Mouse (Mus musculus) limb, embryonic 14.5 days (tissue): ENCODE measurements around the gene Snupn. TPM values are rescaled to one million over a fixed set of nuclear protein-coding genes. Genes with fewer than 3 reads are reported as not detected.

Experiments used
- ATAC-seq: fragments of 200-750 bp; cut with Nextera tagmentation; 2 replicates; pipeline ENCODE4 v1.8.0; 2017; ENCODE audit warnings: low read depth, moderate number of reproducible peaks, moderate TSS enrichment; ENCODE audit not compliant: low FRiP score
- DNase-seq: peaks from one replicate; pipeline ENCODE4 v3.0.0-alpha.2; 2015; ENCODE audit warnings: low spot score
- H3K27ac ChIP-seq: fragments of 300-500 bp; sonication (generic); replicated peaks from 2 replicates; pipeline ENCODE4 v1.5.1; 2014; ENCODE audit warnings: low read depth, mild to moderate bottlenecking, low read length, moderate library complexity, mixed read lengths
- H3K27me3 ChIP-seq: fragments of 300-500 bp; sonication (generic); 2 replicates; pipeline ENCODE4 v1.6.1; 2014; ENCODE audit warnings: low read length, mixed read lengths; ENCODE audit not compliant: control insufficient read depth, insufficient read depth
- H3K36me3 ChIP-seq: fragments of 300-500 bp; sonication (generic); 2 replicates; pipeline ENCODE4 v1.6.1; 2014; ENCODE audit warnings: mild to moderate bottlenecking, low read length, moderate library complexity, mixed read lengths; ENCODE audit not compliant: control insufficient read depth, insufficient read depth
- H3K4me1 ChIP-seq: fragments of 300-500 bp; sonication (generic); 2 replicates; pipeline ENCODE4 v1.6.1; 2014; ENCODE audit warnings: antibody characterized with exemption, low read length, mixed read lengths; ENCODE audit not compliant: control insufficient read depth, insufficient read depth
- H3K4me2 ChIP-seq: fragments of 300-500 bp; sonication (generic); replicated peaks from 2 replicates; pipeline ENCODE4 v1.6.1; 2014; ENCODE audit warnings: low read depth, mild to moderate bottlenecking, low read length, moderate library complexity; ENCODE audit not compliant: severe bottlenecking
- H3K4me3 ChIP-seq: fragments of 300-500 bp; sonication (generic); replicated peaks from 2 replicates; pipeline ENCODE4 v1.5.1; 2014; ENCODE audit warnings: low read length
- H3K9ac ChIP-seq: fragments of 300-500 bp; sonication (generic); 2 replicates; pipeline ENCODE4 v1.6.1; 2014; ENCODE audit warnings: mild to moderate bottlenecking, low read depth, low read length, moderate library complexity; ENCODE audit not compliant: severe bottlenecking
- H3K9me3 ChIP-seq: fragments of 300-500 bp; sonication (generic); 2 replicates; pipeline ENCODE4 v1.6.1; 2016; ENCODE audit warnings: low read length; ENCODE audit not compliant: control insufficient read depth
- POLR2A ChIP-seq: fragments of 200-500 bp; IDR thresholded peaks from 2 replicates; pipeline ENCODE4 v1.8.0; 2012; ENCODE audit warnings: inconsistent platforms, mild to moderate bottlenecking, moderate library complexity, borderline replicate concordance; ENCODE audit not compliant: insufficient read depth, insufficient read length; ENCODE audit errors: extremely low read depth
- WGBS: fragments of 180-500 bp; shearing (Covaris S2); extraction: QIAGEN DNeasy Blood & Tissue Kit; methylation state at CpG from one replicate; pipeline ENCODE4 v1.1.7; 2014; 5-methylcytosine and 5-hydroxymethylcytosine counted together
- polyA plus RNA-seq, 2 experiments: library from polyadenylated mRNA; depleted of rRNA in 1 of 2; stranded (reverse) in 1 of 2; unstranded in 1 of 2; fragments of >200 nt; fragmentation: Nextera tagmentation in 1 of 2; extraction: Ambion mirVana in 1 of 2; gene quantifications; 2 replicates each; pipeline versions ENCODE4 v1.2.1 to v1.2.3; 2012 to 2014

Snupn gene
- polyA plus RNA-seq, 2 experiments, result 15.9 to 24.2 TPM

GRCm38 (mm10) chr9:57012393-57012792, 61.7 kb downstream of the Snupn start:
- H3K9ac ChIP-seq, result no peak overlapping the region
- H3K4me1 ChIP-seq, result no peaks in the 10 kb centered on the region
- H3K36me3 ChIP-seq, result peaks cover 10% of the 10 kb centered on the region; the same call in 1 of the 2 replicates
- no peak overlapping the region for H3K27ac ChIP-seq
- H3K4me2 ChIP-seq, result no peak overlapping the region
- ATAC-seq (no peak), DNase-seq (no peak)
- 79% methylated on average over 1 of the region's 1 CpGs for WGBS
- no peak overlapping the region for H3K4me3 ChIP-seq
- no peak for TF ChIP-seq POLR2A
- no peaks in the 10 kb centered on the region for H3K27me3 ChIP-seq
- peaks cover 11% of the 10 kb centered on the region; the same call in 1 of the 2 replicates for H3K9me3 ChIP-seq

GRCm38 (mm10) chr9:57012895-57013294, 62.2 kb downstream of the Snupn start:
- Histone ChIP-seq H3K4me3 (no peak overlapping the region), H3K9me3 (peaks cover 11% of the 10 kb centered on the region; the same call in 1 of the 2 replicates), H3K4me2 (no peak overlapping the region), H3K4me1 (no peaks in the 10 kb centered on the region), H3K27ac (no peak overlapping the region), H3K36me3 (peaks cover 10% of the 10 kb centered on the region; the same call in 1 of the 2 replicates), H3K27me3 (no peaks in the 10 kb centered on the region), H3K9ac (no peak overlapping the region)
- ATAC-seq (no peak), DNase-seq (no peak)
- WGBS, result 86% methylated on average over 4 of the region's 4 CpGs
- TF ChIP-seq POLR2A, result no peak

- Histone ChIP-seq H3K4me2 (no peak overlapping the region), H3K36me3 (peaks cover 10% of the 10 kb centered on the region; the same call in 1 of the 2 replicates), H3K9ac (no peak overlapping the region), H3K4me1 (no peaks in the 10 kb centered on the region), H3K9me3 (peaks cover 11% of the 10 kb centered on the region; the same call in 1 of the 2 replicates), H3K4me3 (no peak overlapping the region), H3K27me3 (no peaks in the 10 kb centered on the region), H3K27ac (no peak overlapping the region)
- 79% methylated on average over 1 of the region's 1 CpGs for WGBS
- ATAC-seq (no peak), DNase-seq (no peak)
- TF ChIP-seq POLR2A, result no peak
Measured at GRCm38 (mm10) chr9:57013756-57014155, 63.1 kb downstream of the Snupn start.

DNA sequence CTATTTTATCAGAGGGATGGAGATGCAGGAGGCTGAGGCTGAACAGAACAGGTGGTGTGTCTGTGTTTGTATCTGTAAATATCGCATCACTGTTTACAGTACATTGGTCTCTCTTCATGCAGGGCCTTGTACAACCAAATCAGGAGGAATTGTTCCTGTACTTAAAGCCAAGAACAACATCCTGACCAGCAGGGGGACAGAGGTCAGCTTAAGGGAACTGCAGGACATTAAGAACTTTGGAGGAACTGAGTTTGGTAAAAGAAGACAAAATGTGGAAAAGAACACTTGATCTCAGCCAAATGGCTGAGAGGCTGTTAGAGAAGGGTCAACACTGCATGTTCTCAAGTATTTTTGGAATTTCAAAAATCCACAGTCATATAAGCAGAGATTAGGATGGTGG, 64.1 kb downstream of the Snupn start:
- H3K27ac ChIP-seq, result no peak overlapping the region
- H3K4me1 ChIP-seq, result no peaks in the 10 kb centered on the region
- H3K36me3 ChIP-seq, result peaks cover 11% of the 10 kb centered on the region
- no peak for ATAC-seq
- no peak overlapping the region for H3K9ac ChIP-seq
- DNase-seq, result no peak
- H3K9me3 ChIP-seq, result peaks cover 11% of the 10 kb centered on the region; the same call in 1 of the 2 replicates
- H3K4me3 ChIP-seq, result no peak overlapping the region
- no peak overlapping the region for H3K4me2 ChIP-seq
- WGBS, result 97% methylated on average over 1 of the region's 1 CpGs
- H3K27me3 ChIP-seq, result no peaks in the 10 kb centered on the region
- TF ChIP-seq POLR2A, result no peak

GRCm38 (mm10) chr9:57017631-57018030, 67.0 kb downstream of the Snupn start:
- no peak overlapping the region for H3K4me2 ChIP-seq
- ATAC-seq (no peak), DNase-seq (no peak)
- H3K4me1 ChIP-seq, result no peaks in the 10 kb centered on the region
- H3K27me3 ChIP-seq, result no peaks in the 10 kb centered on the region
- no peak overlapping the region for H3K4me3 ChIP-seq
- H3K27ac ChIP-seq, result no peak overlapping the region
- H3K9ac ChIP-seq, result no peak overlapping the region
- H3K36me3 ChIP-seq, result peaks cover 23% of the 10 kb centered on the region
- H3K9me3 ChIP-seq, result peaks cover 11% of the 10 kb centered on the region; the same call in 1 of the 2 replicates
- no peak for TF ChIP-seq POLR2A
- WGBS, result 76% methylated on average over 1 of the region's 1 CpGs

DNA sequence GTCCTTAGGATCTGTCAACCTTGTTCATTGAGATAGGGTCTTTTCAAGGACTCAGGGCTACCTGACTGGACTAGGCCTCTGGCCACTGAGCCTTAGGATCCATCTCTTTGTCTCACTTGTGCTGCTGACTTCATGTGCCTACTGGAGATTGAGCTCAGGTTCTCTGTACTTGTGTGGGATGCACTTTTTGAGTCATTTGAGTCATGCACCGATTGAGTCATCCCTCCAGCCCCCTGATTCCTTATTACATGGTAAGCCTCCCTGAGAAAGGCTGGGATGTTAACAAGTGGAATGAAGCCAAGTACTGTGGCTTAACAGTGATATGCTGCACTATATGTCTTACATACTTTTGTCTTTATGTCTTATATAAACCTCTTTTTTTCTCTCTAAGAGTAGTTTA, 81.1 kb downstream of the Snupn start:
- Histone ChIP-seq H3K4me3 (no peak overlapping the region), H3K27ac (no peak overlapping the region)

More for the DNA sequence above, 81.1 kb downstream of the Snupn start:
- Histone ChIP-seq H3K4me2 (no peak overlapping the region), H3K27me3 (no peaks in the 10 kb centered on the region), H3K9me3 (no peaks in the 10 kb centered on the region), H3K36me3 (peaks cover 68% of the 10 kb centered on the region), H3K4me1 (no peaks in the 10 kb centered on the region), H3K9ac (no peak overlapping the region)
- no peak for ATAC-seq
- DNase-seq, result no peak
- TF ChIP-seq POLR2A, result no peak
- WGBS, result 100% methylated on average over 1 of the region's 1 CpGs

Other genes starting within 250 kb of the Snupn start
- 21.0 and 29.9 TPM in 2 replicates for gene Lingo1, start 154.4 kb upstream of the Snupn start, polyA plus RNA-seq (2012; rRNA removed)
- 5.4 and 5.5 TPM in 2 replicates for gene Lingo1, start 154.4 kb upstream of the Snupn start, polyA plus RNA-seq (2014; fragmentation: Nextera tagmentation; extraction: Ambion mirVana)
- 2.6 and 2.9 TPM in 2 replicates for gene Odf3l1, start 86.2 kb upstream of the Snupn start, polyA plus RNA-seq (2012; rRNA removed)
- gene Odf3l1, start 86.2 kb upstream of the Snupn start, polyA plus RNA-seq (2014; fragmentation: Nextera tagmentation; extraction: Ambion mirVana), result 1.7 and 1.8 TPM in 2 replicates
- gene Cspg4, start 85.8 kb upstream of the Snupn start, polyA plus RNA-seq (2012; rRNA removed), result 59.9 and 80.6 TPM in 2 replicates
- gene Cspg4, start 85.8 kb upstream of the Snupn start, polyA plus RNA-seq (2014; fragmentation: Nextera tagmentation; extraction: Ambion mirVana), result 47.1 and 49.2 TPM in 2 replicates
- 11.4 and 12.8 TPM in 2 replicates for gene Snx33, start 22.5 kb upstream of the Snupn start, polyA plus RNA-seq (2012; rRNA removed)
- gene Snx33, start 22.5 kb upstream of the Snupn start, polyA plus RNA-seq (2014; fragmentation: Nextera tagmentation; extraction: Ambion mirVana), result 8.1 and 11.2 TPM in 2 replicates
- 165 and 193 TPM in 2 replicates for gene Imp3, start 13.4 kb upstream of the Snupn start, polyA plus RNA-seq (2012; rRNA removed)
- 88.8 and 95.2 TPM in 2 replicates for gene Imp3, start 13.4 kb upstream of the Snupn start, polyA plus RNA-seq (2014; fragmentation: Nextera tagmentation; extraction: Ambion mirVana)
- gene Ptpn9, start 44.0 kb downstream of the Snupn start, polyA plus RNA-seq (2012; rRNA removed), result 41.8 and 48.4 TPM in 2 replicates
- gene Ptpn9, start 44.0 kb downstream of the Snupn start, polyA plus RNA-seq (2014; fragmentation: Nextera tagmentation; extraction: Ambion mirVana), result 38.3 and 43.7 TPM in 2 replicates
- 77.0 and 121 TPM in 2 replicates for gene Sin3a, start 121.2 kb downstream of the Snupn start, polyA plus RNA-seq (2012; rRNA removed)
- 35.7 and 39.0 TPM in 2 replicates for gene Sin3a, start 121.2 kb downstream of the Snupn start, polyA plus RNA-seq (2014; fragmentation: Nextera tagmentation; extraction: Ambion mirVana)
- 177 and 268 TPM in 2 replicates for gene Man2c1, start 179.8 kb downstream of the Snupn start, polyA plus RNA-seq (2012; rRNA removed)
- 41.3 and 46.7 TPM in 2 replicates for gene Man2c1, start 179.8 kb downstream of the Snupn start, polyA plus RNA-seq (2014; fragmentation: Nextera tagmentation; extraction: Ambion mirVana)
- gene Neil1, start 197.4 kb downstream of the Snupn start, polyA plus RNA-seq (2012; rRNA removed), result 13.5 and 15.4 TPM in 2 replicates
- 5.4 and 7.5 TPM in 2 replicates for gene Neil1, start 197.4 kb downstream of the Snupn start, polyA plus RNA-seq (2014; fragmentation: Nextera tagmentation; extraction: Ambion mirVana)
- 125 and 147 TPM in 2 replicates for gene Commd4, start 207.5 kb downstream of the Snupn start, polyA plus RNA-seq (2012; rRNA removed)
- gene Commd4, start 207.5 kb downstream of the Snupn start, polyA plus RNA-seq (2014; fragmentation: Nextera tagmentation; extraction: Ambion mirVana), result 93.2 and 95.2 TPM in 2 replicates